Mouse (Mus musculus): ENCODE results near the gene Syt6. TPM values are rescaled to one million over a fixed set of nuclear protein-coding genes. Genes with fewer than 3 reads are reported as not detected.

The Syt6 gene
- total RNA-seq (2022): not detected

DNA sequence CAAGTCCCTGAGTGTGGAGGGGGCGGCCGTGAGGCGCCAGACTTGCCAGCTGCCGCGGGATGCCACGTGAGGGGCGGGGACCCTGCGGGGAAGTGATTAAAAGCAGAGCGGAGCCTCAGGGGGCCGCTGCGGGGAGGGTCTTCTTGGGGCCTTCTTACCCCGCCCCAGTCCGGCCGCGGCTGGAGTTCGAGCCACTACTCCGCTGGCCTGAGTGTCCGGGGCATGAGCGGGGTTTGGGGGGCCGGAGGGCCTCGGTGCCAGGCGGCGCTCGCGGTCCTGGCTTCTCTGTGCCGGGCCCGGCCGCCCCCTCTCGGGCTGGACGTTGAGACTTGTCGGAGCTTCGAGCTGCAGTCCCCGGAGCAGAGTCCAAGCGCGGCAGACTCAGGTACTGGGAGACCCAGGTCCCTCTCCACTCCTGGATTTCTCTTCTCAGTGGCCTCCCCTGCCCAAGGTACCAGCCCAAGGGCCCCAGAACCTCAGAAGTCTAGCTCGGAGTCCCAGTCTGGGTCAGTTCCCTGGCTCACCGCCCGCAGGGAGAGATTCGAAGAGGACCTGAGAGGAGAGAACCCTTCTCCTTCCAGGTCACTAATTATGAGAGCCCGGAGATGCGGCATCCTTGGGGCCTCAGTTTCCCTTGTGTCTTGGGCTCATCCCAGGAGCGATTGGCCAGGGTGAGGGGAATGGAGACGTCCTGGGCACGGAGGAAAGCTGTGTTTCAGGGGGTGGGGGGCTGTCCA lies at the start of gene Syt6:
Syt6 (plus strand) TSS at position 76 of the 737 bp plus-strand sequence.
- DNase-seq (ENCODE audit: low spot score): no peak

DNA sequence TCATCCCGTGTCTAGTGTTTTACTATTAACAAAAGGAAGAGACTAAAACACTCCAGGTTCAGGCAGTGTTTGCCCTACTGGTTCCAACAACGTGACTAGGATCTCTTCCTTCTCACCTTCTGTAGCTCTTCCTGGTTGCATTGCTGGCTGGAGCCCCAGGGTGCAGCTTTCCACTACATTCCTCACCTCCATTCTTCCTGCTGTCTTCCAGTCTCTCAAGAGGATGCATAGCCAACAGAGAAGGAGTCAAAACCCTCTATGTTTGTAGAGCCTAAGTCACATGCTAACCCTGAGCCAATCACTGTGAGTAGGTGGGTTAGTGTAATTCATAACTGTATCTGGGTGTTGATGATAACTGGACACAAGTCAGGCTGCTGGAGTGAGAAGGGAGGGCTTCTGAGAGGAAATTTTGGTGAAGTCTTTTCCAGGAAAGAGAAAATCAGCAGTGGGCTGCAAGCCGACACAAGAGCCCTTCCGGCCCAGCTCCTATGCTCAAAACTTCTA lies 48.8 kb upstream of the Syt6 start:
- DNase-seq (ENCODE audit: low spot score): no peak

DNA sequence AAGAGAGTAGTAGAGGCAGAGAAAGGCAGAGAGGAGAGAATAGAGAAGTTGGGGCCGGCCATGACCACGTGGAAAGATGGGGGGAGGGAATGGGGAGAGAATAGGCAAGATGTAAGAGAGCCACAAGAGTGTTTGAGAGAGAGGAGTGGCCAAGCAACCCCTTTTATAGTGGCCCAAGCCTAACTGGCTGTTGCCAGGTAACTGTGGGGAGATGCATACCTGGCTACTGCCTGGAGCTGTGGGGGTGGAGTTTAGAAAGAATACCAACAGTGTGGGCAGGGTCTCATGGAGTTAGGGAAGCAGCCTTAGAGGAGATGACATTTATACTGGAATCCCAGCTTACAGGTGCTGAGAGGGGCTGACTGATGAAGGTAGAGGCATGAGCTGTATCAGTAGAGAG lies 48.2 kb upstream of the Syt6 start:
- no peak for DNase-seq (ENCODE audit: low spot score)

DNA sequence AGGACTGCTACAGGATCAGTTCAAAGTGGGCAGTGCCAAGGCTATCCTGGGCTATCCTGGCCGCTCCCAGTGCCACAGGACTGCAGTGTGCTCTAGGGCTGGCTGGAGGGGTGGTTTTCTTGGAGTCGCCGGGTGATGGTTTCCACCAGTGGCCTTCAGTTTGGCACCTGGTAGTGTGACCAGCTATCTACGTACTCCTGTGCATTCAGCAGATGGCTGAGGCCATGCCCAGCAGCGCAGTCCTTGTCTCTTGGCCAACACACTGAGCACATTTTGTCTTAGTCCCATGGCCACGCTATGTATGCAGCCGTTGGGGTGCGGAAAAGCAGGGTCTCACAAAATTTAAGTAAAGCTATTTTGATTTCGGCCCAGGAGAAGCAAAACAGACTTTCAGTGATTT lies 41.0 kb upstream of the Syt6 start:
- DNase-seq (ENCODE audit: low spot score): no peak

DNA sequence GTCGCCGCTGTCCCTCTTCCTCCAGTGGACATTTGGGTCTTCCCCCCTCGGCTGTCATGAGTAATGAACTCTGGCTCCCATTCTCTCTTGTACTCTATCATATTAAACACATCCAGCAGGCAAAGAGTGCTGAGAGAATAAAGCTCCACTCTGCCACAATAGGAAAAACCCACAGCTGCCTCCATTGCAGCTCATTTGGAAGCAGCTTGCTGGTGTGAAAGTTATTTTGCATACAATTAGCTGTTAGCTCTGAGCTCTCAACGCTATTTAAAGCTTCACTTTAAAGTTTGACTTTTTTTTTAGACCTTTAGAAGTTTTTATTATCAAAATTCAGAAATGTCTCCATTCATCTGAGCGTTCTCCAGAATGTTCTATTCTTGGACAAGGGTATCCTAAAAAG lies 39.8 kb upstream of the Syt6 start:
- no peak for DNase-seq (ENCODE audit: low spot score)

DNA sequence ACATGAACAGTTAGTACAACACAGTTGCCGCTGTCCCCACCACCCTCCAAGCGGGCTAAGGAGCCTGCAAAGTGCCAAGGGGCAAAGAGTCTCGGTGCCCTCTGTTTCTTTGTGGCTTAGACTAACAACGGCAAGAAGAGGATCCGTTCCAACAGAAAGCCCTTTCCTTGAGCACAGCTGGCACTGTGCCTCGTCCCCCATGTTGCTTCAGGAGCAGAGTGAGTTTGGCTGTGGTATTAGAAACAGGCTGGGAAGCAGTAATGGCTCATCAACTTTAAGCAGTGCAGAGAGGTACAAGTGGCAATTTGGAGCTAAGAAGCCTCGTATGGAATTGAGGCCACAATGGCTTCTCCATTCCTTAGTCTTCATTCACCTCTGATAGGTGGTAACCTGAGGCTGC lies 35.9 kb upstream of the Syt6 start:
- no peak for DNase-seq (ENCODE audit: low spot score)

DNA sequence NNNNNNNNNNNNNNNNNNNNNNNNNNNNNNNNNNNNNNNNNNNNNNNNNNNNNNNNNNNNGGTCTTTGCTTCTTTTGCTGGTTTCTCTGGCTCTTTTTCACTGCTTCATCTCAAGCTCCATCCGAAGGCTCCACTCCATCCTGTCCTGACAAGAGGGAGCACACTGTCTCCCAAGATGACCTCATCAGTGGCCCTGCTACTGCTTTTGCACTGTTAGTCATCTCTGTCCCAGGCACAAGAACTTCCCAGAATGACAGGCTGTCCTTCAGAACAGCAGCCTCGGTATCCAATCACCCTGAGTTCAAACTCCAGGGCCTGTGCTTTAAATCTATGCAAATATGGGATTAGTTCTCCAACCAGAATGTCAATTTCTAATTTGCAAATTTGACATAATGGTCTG lies 28.9 kb upstream of the Syt6 start:
- no peak for DNase-seq (ENCODE audit: low spot score)

DNA sequence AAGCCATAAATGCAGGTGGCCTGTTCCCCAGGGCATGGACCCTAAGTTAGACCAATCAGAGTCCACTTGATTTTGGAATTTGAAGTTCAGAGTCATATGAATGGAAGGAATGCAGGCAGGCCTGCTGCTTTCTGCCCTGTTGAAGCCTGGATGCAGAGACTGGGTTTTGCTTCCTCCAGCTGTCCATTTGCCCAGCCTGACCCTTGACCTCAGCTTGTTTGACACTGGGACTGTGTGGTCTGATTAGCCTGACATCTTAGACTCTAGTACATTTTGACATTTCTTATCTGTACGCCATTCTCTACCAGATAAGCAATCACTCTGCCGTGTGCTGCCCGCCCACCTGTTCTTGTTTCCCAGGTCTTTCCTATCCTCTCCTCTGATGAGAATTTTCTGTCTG lies 28.4 kb upstream of the Syt6 start:
- DNase-seq (ENCODE audit: low spot score): no peak

DNA sequence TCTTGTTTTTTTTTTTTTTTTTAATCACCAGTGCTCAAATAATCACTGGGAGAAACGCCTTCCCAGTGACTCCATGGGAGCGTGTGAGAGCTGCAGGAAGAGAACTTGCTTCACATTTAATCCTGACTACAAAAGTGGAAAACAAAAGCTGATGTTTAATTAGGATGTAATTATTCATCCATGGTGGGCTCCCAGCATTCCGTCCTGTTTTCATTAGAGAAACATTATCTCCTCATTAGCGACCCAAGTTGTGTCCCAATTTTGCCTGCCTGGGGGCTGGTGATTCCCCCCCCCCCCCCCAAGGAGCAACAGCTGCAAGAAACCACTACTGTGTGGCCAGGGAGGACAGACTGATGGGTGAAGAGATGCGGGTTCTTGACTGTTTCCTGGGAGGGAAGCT lies 24.8 kb upstream of the Syt6 start:
- DNase-seq (ENCODE audit: low spot score): no peak

DNA sequence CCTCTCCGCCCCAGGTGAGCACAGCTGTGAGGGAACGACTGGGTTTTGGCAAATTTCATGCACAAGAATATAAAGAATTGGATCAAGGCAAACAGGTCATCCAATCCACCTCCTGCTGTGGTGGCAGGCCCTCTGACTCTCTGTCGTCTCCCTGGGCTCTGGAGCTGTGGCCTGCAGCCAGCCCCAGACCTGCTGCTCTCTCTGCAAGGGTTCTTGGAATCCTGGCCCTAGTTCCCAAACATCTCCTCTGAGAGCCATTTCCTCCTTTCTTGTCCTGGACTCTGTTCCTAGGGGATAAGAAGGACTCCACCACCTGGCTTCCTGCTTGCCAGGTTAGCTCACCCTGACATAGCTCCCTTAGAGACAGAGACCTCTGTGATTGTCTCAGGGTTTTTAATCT lies 7.8 kb upstream of the Syt6 start:
- no peak for DNase-seq (ENCODE audit: low spot score)

DNA sequence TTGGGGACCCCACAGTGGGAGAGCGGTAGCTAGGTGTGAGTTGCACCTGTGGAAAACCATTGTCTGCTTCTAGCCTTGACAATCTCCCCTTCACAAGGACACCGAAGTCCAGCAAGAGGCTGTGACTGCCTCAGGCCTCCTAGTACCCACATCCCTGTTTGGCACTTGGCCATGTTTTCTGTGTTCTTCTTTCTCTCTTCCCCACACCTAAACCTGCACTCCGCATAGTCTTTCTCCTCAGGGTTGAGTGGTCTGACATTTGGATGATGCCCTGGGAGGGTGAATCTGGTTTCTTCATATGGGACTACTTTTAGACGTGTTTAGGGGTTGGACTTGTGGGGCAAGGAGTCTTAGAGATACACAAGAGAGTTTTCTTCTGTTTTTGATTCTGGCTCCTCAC lies 2.5 kb upstream of the Syt6 start:
- no peak for DNase-seq (ENCODE audit: low spot score)

DNA sequence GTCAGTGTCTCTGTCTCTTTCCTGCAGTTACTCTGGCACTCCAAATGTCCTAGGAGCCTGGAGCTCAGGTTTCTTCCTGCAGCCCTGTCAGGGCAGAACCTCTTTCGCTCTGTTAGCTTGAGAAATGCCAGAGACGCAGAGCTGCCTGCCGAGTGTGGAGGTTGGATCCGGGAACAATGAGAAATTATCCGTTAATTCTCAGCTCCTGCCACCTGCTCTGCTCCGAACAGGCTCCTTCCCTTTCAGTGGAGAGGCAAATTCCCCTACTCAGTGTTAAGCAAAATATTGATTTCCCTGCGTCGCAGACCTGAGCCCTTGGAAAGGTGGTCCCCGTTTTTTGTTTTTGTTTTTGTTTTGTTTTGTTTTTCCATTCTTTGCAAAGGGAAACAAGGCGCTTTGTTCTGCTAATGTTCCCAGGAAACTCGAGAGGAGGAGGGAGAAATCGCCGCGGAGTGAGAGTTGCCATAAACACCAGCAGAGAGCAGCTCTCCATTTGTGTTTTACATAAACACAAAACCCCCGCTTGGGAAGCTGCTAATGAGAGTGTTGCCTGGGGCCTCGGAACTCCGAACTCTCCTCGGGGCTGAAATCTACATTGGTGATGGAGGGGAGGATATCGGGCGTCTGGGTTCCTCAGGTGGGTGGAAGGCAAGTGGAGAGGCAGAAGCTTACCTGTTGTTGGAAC lies 1.8 kb upstream of the Syt6 start:
- DNase-seq (ENCODE audit: low spot score): no peak

DNA sequence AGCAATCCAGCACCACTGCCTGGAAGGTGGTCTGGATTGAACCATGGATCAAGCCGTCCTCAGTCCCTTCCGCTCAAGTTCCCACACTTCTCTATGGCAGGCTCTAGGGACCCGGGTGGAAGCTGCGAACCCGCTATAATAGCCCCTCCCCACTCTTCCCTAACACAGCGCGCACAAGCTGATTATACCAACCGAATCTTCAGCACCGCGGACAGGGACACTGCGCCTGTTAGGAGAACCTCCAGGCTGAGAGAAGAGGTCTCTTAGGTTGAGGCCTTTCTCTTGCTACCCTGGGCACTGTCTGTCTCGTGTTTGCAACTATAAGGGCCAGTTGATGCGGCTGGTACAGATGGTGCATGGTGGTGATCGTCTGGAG lies 1.3 kb upstream of the Syt6 start:
- DNase-seq (ENCODE audit: low spot score): peak; percentile 19

DNA sequence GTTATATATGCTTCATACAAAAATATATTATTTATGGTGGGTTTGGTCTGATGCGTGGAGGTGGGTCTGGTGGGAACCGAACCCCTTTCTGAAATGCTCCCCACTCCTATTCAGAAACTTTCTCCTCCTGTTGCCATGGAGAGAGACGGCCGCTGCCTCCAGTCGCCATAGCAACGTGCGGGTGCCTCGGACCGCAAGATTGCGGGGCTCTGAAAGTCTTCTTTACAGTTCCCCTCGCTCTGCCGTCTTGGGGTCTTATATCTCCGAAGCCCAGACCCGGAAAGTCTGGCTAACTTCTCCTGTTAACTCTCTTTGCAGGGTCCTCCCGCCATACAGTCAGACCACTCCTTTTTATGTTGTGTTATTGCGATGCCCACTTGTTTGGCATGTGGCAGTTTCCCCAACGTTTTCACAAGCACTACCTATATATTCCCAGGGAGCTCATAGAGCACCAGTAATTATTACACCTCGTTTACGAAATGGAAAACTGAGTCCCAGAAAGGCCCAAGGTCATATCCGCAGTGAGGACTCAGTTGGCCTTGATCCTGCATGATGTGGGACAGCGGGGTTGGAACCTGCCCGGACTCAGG lies 370 bp upstream of the Syt6 start:
- DNase-seq (ENCODE audit: low spot score): no peak

DNA sequence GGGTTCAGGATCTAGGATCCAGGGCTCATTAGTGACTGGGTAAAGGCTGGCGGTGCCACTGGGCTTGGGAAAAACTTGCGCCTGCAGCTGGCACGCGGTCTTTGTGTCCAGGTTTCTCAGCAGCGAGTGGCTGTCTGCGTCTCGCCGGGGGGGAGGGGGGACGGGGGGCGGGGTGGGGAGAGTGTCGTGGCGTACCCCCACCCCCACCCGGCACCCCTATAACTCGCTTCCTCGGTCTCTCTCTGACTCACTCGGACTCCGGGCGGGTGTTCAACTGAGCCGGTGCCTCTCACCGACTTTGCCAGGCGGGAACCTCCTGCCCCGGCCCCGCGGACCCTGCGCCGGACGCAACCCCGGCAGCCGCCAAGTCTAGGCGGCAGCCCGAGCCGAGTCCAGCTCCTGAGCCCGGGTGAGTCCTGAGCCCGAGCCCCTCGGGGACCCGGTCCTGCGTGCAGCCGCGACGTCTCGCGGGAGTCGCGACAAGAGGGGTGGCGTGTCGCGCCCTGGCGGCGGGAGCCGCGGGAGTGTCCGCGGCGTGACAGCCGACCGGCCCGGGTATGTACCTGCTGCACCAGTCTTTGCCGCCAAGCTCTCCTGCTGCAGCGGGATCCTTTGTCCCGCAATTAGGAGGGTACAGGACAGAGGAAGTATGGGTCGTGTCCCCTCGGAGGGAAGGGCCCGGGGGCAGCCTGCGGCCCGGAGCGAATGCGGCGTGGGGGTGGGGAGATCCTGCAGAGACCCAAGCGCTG lies 1.0 kb downstream of the Syt6 start:
- DNase-seq (ENCODE audit: low spot score): no peak

DNA sequence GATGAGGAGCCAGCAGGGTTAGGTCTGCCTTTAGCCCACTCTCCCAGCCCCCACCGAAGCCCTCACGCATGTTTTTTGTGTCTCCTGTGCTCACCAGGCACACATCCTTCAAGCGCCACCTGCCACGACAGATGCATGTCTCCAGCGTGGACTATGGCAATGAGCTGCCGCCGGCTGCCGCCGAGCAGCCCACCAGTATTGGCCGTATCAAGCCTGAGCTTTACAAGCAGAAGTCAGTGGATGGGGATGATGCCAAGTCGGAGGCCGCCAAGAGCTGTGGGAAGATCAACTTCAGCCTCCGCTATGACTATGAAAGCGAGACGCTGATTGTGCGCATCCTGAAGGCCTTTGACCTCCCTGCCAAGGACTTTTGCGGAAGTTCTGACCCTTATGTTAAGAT lies 12.1 kb downstream of the Syt6 start:
- no peak for DNase-seq (ENCODE audit: low spot score)

DNA sequence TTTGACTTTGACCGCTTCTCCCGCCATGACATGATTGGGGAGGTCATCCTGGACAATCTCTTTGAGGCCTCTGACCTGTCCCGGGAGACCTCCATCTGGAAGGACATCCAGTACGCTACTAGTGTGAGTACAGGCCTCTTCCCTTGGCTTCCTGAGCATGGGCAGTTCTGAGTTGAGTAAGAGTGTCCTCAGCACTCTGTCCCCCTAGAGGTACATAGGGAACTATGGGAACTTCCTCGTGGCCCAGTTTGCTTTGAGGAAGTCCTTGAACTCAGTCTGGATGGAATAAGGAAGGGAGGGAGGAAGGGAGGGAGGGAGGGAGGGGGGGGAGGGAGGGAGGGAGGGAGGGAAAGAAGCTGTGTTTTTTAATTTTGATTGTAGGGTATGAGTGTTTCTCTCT lies 12.6 kb downstream of the Syt6 start:
- no peak for DNase-seq (ENCODE audit: low spot score)

DNA sequence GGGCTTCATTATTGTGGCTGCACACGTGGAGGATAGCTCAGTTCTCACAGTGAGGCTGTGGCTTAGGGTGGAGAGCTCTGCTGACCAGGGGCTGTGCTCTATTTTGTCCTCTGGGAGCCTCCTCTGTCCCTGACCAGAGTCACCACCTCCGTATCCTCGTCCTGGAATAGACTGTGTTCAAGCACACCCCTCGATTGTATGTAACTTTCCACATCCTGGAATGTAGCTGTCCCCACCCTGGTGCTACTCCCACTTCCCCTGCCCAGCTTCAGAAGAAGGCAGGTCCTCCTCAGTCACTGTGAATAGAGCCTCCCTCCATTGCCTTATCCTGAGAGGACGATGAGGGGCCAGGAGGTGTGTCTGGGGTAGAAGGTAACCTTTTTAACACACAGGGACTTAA lies 14.6 kb downstream of the Syt6 start:
- DNase-seq (ENCODE audit: low spot score): peak; percentile 32

DNA sequence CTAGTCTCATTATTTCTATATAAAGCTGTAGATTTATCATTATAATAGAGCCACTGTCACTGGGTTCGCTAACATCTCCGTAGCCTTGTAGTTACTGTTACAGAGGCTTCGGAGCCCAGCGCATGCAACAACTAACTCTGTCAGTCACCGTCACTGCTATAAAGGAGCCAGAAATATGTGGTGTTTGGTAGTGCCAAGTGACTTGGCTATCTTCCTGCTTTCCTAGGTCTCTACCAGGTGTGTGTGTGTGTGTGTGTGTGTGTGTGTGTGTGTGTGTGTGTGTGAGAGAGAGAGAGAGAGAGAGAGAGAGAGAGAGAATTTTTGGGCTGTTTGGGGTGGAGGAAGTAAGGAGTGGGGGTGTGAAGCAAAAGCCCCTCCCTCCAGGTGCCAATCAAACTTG lies 17.6 kb downstream of the Syt6 start:
- DNase-seq (ENCODE audit: low spot score): no peak

DNA sequence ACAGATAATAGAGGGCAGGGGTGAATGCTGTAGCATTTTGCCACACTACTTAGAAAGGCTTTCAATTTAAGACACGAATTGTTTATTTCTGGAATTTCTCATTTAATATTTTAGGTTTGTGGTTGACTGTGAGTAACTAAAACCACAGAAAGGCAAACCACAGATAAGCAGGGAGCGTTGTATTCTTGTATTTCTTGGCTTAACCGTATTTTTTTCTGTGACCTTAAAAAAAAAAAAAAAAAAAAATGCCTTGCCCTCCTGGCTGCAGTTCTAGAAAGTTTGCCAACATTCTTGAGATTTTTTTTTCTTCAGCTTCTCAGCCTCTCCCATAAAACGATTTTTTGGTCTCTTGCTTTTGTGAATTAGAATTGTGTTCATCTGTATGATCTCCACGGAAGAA lies 18.6 kb downstream of the Syt6 start:
- no peak for DNase-seq (ENCODE audit: low spot score)

DNA sequence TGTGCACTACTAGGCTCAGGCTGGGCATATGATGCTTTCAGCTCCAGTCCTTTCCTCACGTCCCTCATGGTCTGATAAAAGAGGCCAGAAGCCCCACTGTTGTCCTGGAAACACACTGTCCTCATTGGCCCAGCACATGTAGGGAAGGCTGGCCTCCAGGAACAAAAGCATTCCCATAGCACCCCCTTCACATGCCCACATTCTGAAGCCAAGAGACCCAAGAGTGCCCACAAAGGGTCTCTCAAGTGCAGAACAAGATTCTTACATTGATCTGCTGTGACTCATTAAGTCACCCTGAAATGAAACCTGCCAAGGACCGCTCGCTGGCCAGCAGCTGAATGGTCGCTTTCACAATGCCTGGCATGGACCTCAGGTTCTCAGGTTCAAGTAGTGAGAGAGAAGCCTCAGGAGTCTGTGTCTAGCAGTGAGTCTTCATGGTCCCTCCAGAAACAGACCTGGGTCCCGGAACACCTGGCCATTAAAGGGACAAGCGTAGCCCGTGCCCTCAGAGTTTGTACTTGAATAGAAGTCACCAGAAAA lies 20.3 kb downstream of the Syt6 start:
- DNase-seq (ENCODE audit: low spot score): no peak

DNA sequence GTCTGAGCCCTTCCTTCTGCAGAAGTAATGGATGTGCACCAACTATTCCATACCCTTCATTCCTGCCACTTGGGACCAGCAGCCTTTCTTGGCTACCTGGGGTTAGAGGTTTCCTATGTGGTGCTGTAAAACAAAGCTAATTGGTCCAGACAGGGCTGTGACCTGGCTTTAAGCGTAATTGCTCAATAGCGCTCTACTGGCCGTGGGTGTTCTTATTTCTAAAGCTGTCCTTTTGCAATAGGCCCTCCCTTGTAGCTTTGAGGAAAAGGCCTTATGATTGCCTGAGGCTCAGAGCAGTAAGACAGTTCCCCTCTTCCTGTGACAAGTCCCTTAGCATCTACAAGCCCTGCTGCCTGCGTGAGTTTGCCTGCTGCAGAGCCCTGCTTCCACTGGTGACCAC lies 22.6 kb downstream of the Syt6 start:
- no peak for DNase-seq (ENCODE audit: low spot score)
